Mouse (Mus musculus) midbrain, embryonic 14.5 days (tissue): ENCODE measurements around the gene Ccnd1. TPM values are rescaled to one million over a fixed set of nuclear protein-coding genes. Genes with fewer than 3 reads are reported as not detected.

Source experiments
- ATAC-seq: fragments of 200-750 bp; cut with Nextera tagmentation; 2 replicates; pipeline ENCODE4 v1.8.0; 2017; ENCODE audit warnings: moderate number of reproducible peaks, moderate library complexity; ENCODE audit not compliant: low FRiP score, low TSS enrichment
- DNase-seq: peaks from one replicate; pipeline ENCODE4 v3.0.0-alpha.2; 2015
- H3K27ac ChIP-seq: fragments of 300-500 bp; sonication (generic); replicated peaks from 2 replicates; pipeline ENCODE4 v1.5.1; 2014; ENCODE audit warnings: mild to moderate bottlenecking, low read depth, low read length, moderate library complexity
- H3K27me3 ChIP-seq: fragments of 300-500 bp; sonication (generic); 2 replicates; pipeline ENCODE4 v1.6.1; 2014; ENCODE audit warnings: low read length, control low read depth, mixed read lengths; ENCODE audit not compliant: control insufficient read depth, insufficient read depth
- H3K36me3 ChIP-seq: fragments of 300-500 bp; sonication (generic); 2 replicates; pipeline ENCODE4 v1.6.1; 2014; ENCODE audit warnings: low read length, control low read depth; ENCODE audit not compliant: control insufficient read depth, insufficient read depth
- H3K4me1 ChIP-seq: fragments of 300-500 bp; sonication (generic); 2 replicates; pipeline ENCODE4 v1.6.1; 2014; ENCODE audit warnings: mild to moderate bottlenecking, antibody characterized with exemption, low read length, control low read depth; ENCODE audit not compliant: control insufficient read depth, insufficient read depth
- H3K4me2 ChIP-seq: fragments of 300-500 bp; sonication (generic); 2 replicates; pipeline ENCODE4 v1.6.1; 2014; ENCODE audit warnings: mild to moderate bottlenecking, low read length, moderate library complexity
- H3K4me3 ChIP-seq: fragments of 300-500 bp; sonication (generic); replicated peaks from 2 replicates; pipeline ENCODE4 v1.5.1; 2014; ENCODE audit warnings: low read depth, low read length
- H3K9ac ChIP-seq: fragments of 300-500 bp; sonication (generic); replicated peaks from 2 replicates; pipeline ENCODE4 v1.6.1; 2014; ENCODE audit warnings: mild to moderate bottlenecking, low read length, moderate library complexity
- H3K9me3 ChIP-seq: fragments of 300-500 bp; sonication (generic); 2 replicates; pipeline ENCODE4 v1.6.1; 2016; ENCODE audit warnings: low read length, control low read depth, mixed read lengths; ENCODE audit not compliant: control insufficient read depth
- WGBS: fragments of 180-500 bp; shearing (Covaris S2); extraction: QIAGEN DNeasy Blood & Tissue Kit; methylation state at CpG from one replicate; pipeline ENCODE4 v1.1.7; 2014; 5-methylcytosine and 5-hydroxymethylcytosine counted together
- polyA plus RNA-seq: library from polyadenylated mRNA; unstranded; fragments of >200 nt; fragmentation: Nextera tagmentation; extraction: Ambion mirVana; gene quantifications from 2 replicates; pipeline ENCODE4 v1.2.1, GENCODE M21; 2014

The Ccnd1 gene
- polyA plus RNA-seq, 1 experiment from 2014 or later: 76.3 TPM

DNA sequence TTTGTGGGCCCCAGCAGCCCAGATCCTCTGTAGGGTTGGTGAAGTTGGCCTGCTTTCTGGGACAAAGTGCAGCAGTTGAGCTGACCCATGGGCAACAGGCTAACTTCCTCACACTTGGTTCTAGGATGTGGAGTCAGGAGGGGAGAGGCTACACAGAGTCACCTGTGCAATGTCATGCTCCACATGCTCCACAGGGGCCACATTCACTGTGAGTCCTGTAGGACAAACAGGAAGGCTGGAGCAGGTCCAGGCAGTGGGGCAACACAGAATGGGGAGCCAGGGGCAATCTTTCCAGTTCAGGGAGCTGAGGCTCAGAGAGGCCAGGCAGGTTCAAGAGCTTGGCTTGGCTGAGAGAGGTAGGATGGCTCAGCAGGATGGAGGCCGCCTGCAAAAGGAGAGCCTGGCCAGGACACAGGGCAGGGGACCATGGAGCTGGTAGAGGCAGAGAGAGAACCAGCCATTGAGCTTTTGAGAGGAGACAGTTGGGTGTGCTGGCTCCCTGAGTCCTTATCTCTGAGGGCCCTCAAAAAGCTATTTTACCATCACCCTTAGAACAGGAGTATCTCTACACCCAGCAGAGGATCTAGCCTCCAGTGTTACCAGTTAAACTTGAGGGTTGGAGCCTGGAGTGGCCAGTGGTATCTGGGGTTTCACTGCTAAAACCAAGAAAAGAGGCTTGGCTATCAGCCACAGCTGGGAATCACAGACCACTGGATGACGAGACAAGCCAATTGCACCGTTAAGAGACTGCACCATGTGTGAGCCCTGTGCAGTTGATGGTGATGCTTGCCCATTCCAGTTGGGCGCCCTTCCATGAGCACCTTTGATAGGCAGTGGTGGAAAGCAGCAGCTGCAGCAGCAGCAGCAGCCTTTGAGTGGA, 11.5 kb downstream of the Ccnd1 start:
- Histone ChIP-seq H3K4me2 (no peak overlapping the region), H3K27ac (no peak overlapping the region), H3K4me1 (no peaks in the 10 kb centered on the region), H3K27me3 (no peaks in the 10 kb centered on the region), H3K4me3 (no peak overlapping the region), H3K36me3 (peaks cover 44% of the 10 kb centered on the region), H3K9me3 (no peaks in the 10 kb centered on the region), H3K9ac (no peak overlapping the region)
- 82% methylated on average over 4 of the region's 4 CpGs for WGBS
- ATAC-seq: no peak
- no peak for DNase-seq

DNA sequence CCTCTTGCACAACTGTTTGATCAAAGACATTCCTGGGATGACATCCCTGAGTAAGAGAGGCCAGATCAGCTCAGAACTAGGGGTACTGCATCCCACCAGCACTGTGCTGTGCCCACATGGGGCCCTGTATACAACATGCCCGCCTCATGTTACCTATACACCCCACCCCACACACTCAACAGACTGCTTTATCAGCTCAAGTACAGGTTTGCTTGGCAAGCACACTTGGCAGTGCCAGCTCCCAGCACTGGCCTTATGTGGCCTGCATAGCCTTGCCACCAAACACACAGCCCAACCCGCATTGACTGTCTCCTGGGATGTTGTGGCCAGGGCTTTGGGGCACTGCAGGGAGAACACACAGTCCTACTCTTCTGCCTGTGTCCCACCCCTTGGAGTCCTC, 12.1 kb downstream of the Ccnd1 start:
- Histone ChIP-seq H3K9me3 (no peaks in the 10 kb centered on the region), H3K4me1 (no peaks in the 10 kb centered on the region), H3K36me3 (peaks cover 43% of the 10 kb centered on the region), H3K9ac (no peak overlapping the region), H3K27me3 (no peaks in the 10 kb centered on the region), H3K27ac (no peak overlapping the region), H3K4me2 (no peak overlapping the region), H3K4me3 (no peak overlapping the region)
- 78% methylated on average over 2 of the region's 2 CpGs for WGBS
- ATAC-seq (no peak), DNase-seq (no peak)

DNA sequence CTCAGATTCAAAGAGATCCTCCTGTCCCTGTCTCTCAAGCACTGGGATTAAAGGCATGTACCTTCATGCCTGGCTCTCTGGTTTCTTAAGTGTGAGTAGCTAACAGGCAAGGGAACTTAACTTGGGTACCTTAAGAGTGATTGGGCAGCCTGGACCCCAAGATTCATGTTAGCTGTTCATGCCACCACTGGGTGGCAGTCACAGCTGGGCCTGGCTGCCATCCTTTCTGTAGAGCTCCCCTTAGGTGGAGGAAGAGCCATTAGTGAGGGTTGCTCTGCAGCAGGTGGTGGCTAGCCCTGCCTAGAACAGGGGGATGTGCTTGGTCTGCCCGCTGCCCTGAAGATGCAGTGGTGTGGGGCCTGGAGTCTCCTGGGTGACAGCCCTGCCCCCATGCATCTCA, 20.9 kb downstream of the Ccnd1 start:
- H3K4me2 ChIP-seq: no peak overlapping the region
- peaks cover 8% of the 10 kb centered on the region for H3K4me1 ChIP-seq
- DNase-seq (no peak), ATAC-seq (no peak)
- no peaks in the 10 kb centered on the region for H3K27me3 ChIP-seq
- H3K9ac ChIP-seq: no peak overlapping the region
- no peak overlapping the region for H3K27ac ChIP-seq
- 73% methylated on average over 1 of the region's 1 CpGs for WGBS
- H3K36me3 ChIP-seq: peaks cover 60% of the 10 kb centered on the region
- no peak overlapping the region for H3K4me3 ChIP-seq
- no peaks in the 10 kb centered on the region for H3K9me3 ChIP-seq

DNA sequence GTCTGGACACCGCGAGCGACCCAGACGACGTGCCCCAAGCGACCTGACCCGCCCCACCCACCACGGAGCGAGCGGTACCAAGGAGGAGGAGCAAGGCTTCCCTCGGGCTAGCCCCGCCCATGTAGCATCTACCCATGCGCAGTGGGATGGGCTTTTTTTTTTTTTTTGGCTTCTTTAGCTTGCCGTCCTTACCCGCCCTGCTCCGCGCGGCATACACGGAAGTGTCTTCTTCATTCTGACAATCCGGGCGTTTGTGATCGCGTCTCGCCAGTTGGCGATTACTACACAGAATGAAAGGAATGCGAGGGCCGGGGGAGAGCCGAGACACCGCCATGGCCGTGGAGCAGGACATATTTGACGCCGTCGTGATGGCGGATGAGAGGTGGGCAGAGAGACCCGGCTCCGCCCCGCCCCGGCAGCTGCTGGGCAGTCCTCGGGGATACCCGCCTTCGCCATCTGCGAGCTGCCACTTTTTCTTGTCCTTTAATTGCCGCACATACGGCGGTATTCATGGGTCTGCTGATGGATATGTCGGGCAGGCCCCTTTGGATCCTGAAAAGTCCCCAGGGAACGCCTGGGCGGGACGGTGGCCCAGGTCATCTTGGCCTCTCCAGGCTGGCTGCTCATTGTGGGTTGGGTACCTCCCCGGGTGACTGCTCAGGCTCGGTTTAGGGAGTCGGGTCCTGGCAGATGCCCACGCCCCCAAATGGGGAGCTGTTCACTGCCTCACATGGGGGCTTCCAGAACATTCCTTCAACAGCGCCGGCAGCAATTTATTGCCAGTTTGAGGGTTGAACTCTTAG, 24.6 kb downstream of the Ccnd1 start, which contains the start of gene LTO1:
TSS of gene LTO1 (plus strand) at position 153 of the 803 bp plus-strand sequence.
- peak within 1 kb of the TSS; percentile 88 for H3K27ac ChIP-seq
- H3K9me3 ChIP-seq: no peaks in the 10 kb centered on the region
- peaks cover 32% of the 10 kb centered on the region for H3K36me3 ChIP-seq
- peak within 1 kb of the TSS; percentile 70 for H3K4me3 ChIP-seq
- H3K9ac ChIP-seq: peak within 1 kb of the TSS; percentile 80
- peak; percentile 96 for DNase-seq
- WGBS: under 1% methylated on average over 55 of the region's 55 CpGs
- peak; percentile 93 for ATAC-seq
- H3K4me1 ChIP-seq: peaks cover 8% of the 10 kb centered on the region
- H3K4me2 ChIP-seq: peak within 1 kb of the TSS; percentile 90
- no peaks in the 10 kb centered on the region for H3K27me3 ChIP-seq

DNA sequence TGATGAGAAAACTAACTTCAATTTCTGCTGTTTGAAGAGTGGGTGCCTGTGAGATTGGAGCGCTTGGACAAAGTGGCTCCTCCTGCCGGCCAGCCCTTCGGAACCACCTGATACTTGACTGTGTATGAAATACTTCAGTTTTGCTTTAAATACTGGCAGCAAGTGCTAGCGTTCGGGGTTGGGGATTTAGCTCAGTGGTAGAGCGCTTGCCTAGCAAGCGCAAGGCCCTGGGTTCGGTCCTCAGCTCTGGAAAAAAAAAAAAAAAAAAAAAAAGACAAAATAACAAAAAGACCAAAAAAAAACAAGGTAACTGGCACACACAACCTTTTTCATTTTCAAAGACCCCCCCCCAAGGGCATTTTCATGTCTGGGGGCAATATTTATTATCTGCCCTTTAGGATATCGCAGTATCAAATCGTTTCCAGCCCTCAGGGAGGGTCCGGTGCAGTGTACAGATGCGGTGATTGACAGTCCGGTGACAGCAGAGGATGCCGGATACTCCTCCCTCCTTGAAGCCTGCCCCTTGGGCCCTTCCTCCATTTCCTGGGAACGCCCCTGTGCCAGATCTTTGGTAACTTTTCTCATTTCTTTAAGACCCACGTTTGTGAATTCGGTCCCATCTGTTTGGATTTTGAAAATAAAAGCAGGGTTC, 25.3 kb downstream of the Ccnd1 start:
- H3K27ac ChIP-seq: peak overlapping the region; percentile 88
- 5% methylated on average over 17 of the region's 17 CpGs for WGBS
- H3K36me3 ChIP-seq: peaks cover 25% of the 10 kb centered on the region
- ATAC-seq (peak; percentile 91), DNase-seq (peak; percentile 66)
- peak overlapping the region; percentile 80 for H3K9ac ChIP-seq
- H3K4me1 ChIP-seq: peaks cover 8% of the 10 kb centered on the region
- peak overlapping the region; percentile 90 for H3K4me2 ChIP-seq
- no peaks in the 10 kb centered on the region for H3K9me3 ChIP-seq
- no peaks in the 10 kb centered on the region for H3K27me3 ChIP-seq
- peak overlapping the region; percentile 70 for H3K4me3 ChIP-seq

DNA sequence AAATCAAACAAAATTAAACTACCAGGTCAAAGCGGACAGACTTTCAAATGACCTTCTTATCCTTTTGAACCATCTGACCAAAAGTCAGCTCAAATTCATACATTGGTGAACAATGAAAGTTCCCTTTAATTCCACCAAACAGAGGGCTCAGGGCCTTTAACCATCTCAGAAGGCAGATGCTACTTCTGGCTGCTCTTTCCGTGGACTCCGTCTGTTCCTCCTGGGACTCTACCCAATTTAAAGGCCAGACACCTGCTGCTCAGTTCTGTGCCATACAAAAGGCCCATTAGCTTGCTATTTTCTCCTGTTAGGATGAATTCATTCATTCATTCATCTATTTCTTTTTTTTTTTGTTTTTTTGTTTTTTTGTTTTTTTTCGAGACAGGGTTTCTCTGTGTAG, 26.8 kb downstream of the Ccnd1 start:
- WGBS: 66% methylated on average over 4 of the region's 4 CpGs
- DNase-seq: no peak
- peaks cover 8% of the 10 kb centered on the region for H3K4me1 ChIP-seq
- no peak overlapping the region for H3K4me2 ChIP-seq
- H3K27ac ChIP-seq: no peak overlapping the region
- H3K4me3 ChIP-seq: no peak overlapping the region
- peaks cover 11% of the 10 kb centered on the region; the same call in 1 of the 2 replicates for H3K36me3 ChIP-seq
- H3K9me3 ChIP-seq: no peaks in the 10 kb centered on the region
- no peak overlapping the region for H3K9ac ChIP-seq
- ATAC-seq: no peak
- H3K27me3 ChIP-seq: no peaks in the 10 kb centered on the region

DNA sequence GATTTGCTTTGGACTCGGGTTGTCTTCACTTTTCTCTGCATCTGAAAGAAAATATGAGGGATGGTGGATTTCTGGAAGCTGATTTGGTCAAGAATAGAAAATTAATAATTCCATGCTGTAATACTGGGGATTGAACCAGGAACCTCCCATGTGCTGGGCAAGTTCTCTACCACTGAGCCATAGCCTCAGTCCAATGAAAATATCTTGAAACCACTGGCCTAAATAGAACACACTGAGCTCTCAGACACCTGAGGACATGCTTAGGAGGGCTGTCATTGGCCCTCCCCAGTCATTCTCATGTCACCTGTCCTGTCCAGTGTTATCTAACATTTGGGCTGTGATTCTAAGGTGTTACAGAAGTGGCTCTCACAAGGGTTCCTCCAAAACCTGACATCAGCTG, 28.6 kb downstream of the Ccnd1 start:
- Histone ChIP-seq H3K36me3 (no peaks in the 10 kb centered on the region), H3K27ac (no peak overlapping the region), H3K4me1 (peaks cover 7% of the 10 kb centered on the region), H3K4me2 (no peak overlapping the region), H3K27me3 (no peaks in the 10 kb centered on the region), H3K9me3 (no peaks in the 10 kb centered on the region), H3K4me3 (no peak overlapping the region), H3K9ac (no peak overlapping the region)
- ATAC-seq: no peak
- WGBS: 91% methylated on average over 1 of the region's 1 CpGs
- no peak for DNase-seq

DNA sequence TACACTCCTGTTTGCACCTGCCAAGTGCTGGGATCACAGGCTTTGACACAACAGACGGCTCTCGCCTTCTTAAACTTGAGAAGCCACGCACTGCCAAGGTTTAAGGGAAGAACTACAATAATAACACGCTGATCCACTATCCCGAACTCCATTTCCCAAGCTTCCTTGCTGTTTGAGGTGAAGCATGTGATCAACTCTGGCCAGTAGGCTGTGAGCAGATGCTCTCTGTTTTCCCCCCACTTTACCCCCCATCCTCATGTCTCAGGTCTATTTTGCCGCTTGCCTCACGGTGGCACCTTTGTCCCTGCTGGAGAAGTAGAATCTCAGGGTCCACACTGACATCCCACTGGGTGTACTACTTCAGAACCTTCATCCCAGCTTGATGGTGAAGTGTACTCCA, 31.0 kb downstream of the Ccnd1 start:
- Histone ChIP-seq H3K9me3 (no peaks in the 10 kb centered on the region), H3K4me3 (no peak overlapping the region), H3K4me2 (no peak overlapping the region), H3K4me1 (no peaks in the 10 kb centered on the region), H3K27ac (no peak overlapping the region), H3K36me3 (no peaks in the 10 kb centered on the region), H3K27me3 (no peaks in the 10 kb centered on the region), H3K9ac (no peak overlapping the region)
- DNase-seq: peak; percentile 47
- ATAC-seq: no peak
- WGBS: 42% methylated on average over 7 of the region's 7 CpGs
